Mouse (Mus musculus) kidney, embryonic 16.5 days (tissue): ENCODE data around the gene Nptn. TPM values are rescaled to one million over a fixed set of nuclear protein-coding genes. Genes with fewer than 3 reads are reported as not detected.

Experiments
- ATAC-seq: fragments of 200-750 bp; cut with Nextera tagmentation; 2 replicates; pipeline ENCODE4 v1.8.0; 2017; ENCODE audit warnings: moderate TSS enrichment; ENCODE audit not compliant: low FRiP score, low TSS enrichment
- H3K27ac ChIP-seq: fragments of 300-500 bp; sonication (generic); 2 replicates; pipeline ENCODE4 v1.5.1; 2014; ENCODE audit warnings: low read length
- H3K27me3 ChIP-seq: fragments of 300-500 bp; sonication (generic); 2 replicates; pipeline ENCODE4 v1.6.1; 2014; ENCODE audit warnings: low read length, control low read depth, mixed read lengths; ENCODE audit not compliant: insufficient read depth
- H3K36me3 ChIP-seq: fragments of 300-500 bp; sonication (generic); 2 replicates; pipeline ENCODE4 v1.6.1; 2014; ENCODE audit warnings: low read length, control low read depth, mixed read lengths; ENCODE audit not compliant: insufficient read depth
- H3K4me1 ChIP-seq: fragments of 300-500 bp; sonication (generic); 2 replicates; pipeline ENCODE4 v1.6.1; 2014; ENCODE audit warnings: low read length, control low read depth, mixed read lengths; ENCODE audit not compliant: insufficient read depth
- H3K4me2 ChIP-seq: fragments of 300-500 bp; sonication (generic); replicated peaks from 2 replicates; pipeline ENCODE4 v1.6.1; 2014; ENCODE audit warnings: low read depth, low read length
- H3K4me3 ChIP-seq: fragments of 300-500 bp; sonication (generic); 2 replicates; pipeline ENCODE4 v1.5.1; 2014; ENCODE audit warnings: mild to moderate bottlenecking, low read length
- H3K9ac ChIP-seq: fragments of 300-500 bp; sonication (generic); replicated peaks from 2 replicates; pipeline ENCODE4 v1.6.1; 2014; ENCODE audit warnings: low read length
- H3K9me3 ChIP-seq: fragments of 300-500 bp; sonication (generic); 2 replicates; pipeline ENCODE4 v1.6.1; 2016; ENCODE audit warnings: low read length, control low read depth
- WGBS: fragments of 180-500 bp; shearing (Covaris S2); extraction: QIAGEN DNeasy Blood & Tissue Kit; methylation state at CpG from one replicate; pipeline ENCODE4 v1.1.7; 2014; 5-methylcytosine and 5-hydroxymethylcytosine counted together
- polyA plus RNA-seq: library from polyadenylated mRNA; unstranded; fragments of >200 nt; fragmentation: Nextera tagmentation; extraction: Ambion mirVana; gene quantifications from 2 replicates; pipeline ENCODE4 v1.2.1, GENCODE M21; 2015

Gene Nptn
- polyA plus RNA-seq, 1 experiment from 2014 or later = 139 TPM

DNA sequence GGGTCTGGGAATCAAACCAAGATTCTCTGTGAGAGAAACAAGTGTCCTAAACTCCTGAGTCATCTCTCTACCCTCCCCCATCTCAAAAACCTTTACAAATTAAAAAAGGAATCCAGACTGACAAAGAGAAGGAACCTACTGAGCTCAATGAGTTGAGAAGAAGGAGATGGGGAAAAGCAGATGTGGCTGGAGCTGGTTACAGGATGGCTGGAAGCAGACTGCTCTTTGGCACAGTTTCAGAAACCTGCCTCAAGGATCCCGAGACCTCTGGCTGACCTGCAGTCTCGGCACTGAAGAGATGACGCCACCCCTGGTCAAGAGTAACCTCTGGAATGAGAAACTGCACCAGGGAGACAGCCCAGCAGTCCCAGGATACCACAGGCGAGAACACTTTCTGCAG is 90.4 kb downstream of the Nptn start:
- ATAC-seq = no peak

DNA sequence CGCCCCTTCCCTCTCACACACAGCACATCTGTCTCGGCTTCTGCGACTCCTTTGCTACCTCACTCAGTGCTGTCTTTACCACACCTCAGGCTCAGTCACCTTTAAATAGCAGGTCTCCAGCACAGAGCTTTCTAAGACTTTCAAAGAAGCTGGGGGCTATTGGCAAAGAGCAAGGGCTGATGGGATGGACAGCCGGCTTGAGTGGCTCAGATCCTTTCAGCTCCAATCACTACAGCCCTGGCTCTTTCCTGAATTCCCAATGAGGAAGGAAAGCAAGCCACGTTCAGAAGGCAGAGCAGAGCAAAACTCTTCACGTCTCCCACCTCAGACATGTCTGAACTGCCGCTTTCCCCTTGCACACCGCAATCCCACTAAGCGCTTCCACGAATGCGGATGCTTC is 92.7 kb downstream of the Nptn start:
- Histone ChIP-seq H3K27me3 (no peaks in the 10 kb centered on the region), H3K4me3 (no peak overlapping the region), H3K9ac (no peak overlapping the region), H3K9me3 (no peaks in the 10 kb centered on the region), H3K4me1 (peaks cover 4% of the 10 kb centered on the region; the same call in 1 of the 2 replicates), H3K27ac (no peak overlapping the region), H3K4me2 (no peak overlapping the region), H3K36me3 (no peaks in the 10 kb centered on the region)
- ATAC-seq = no peak
- 73% methylated on average over 11 of the region's 11 CpGs for WGBS

More for the DNA sequence above, 90.4 kb downstream of the Nptn start:
- no peak overlapping the region for H3K4me2 ChIP-seq
- no peak overlapping the region for H3K27ac ChIP-seq
- WGBS = 32% methylated on average over 4 of the region's 4 CpGs
- H3K27me3 ChIP-seq = no peaks in the 10 kb centered on the region
- H3K9me3 ChIP-seq = no peaks in the 10 kb centered on the region
- H3K9ac ChIP-seq = no peak overlapping the region
- peaks cover 4% of the 10 kb centered on the region; the same call in 1 of the 2 replicates for H3K4me1 ChIP-seq
- no peak overlapping the region for H3K4me3 ChIP-seq
- H3K36me3 ChIP-seq = no peaks in the 10 kb centered on the region

DNA sequence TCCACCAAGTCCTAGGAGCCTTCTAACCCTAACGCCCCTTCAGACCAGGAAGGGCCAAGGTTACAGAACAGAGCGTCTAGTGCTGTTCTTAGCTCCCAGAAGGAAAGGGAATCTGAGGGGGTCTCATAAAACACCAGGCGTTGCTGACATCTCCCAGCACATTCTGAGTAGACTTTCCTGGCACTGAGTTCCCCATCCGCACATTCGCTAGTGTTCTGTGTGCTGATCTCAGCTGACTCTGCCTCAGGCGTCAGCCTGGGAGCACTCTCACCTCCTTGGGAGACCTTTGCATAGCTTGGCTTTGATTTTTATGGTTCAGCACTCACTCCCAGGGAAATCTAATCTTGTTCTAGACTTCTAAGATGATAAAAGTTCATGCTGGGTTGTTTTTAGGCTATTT is 93.3 kb downstream of the Nptn start:
- Histone ChIP-seq H3K9ac (no peak overlapping the region), H3K36me3 (no peaks in the 10 kb centered on the region), H3K27me3 (no peaks in the 10 kb centered on the region), H3K27ac (no peak overlapping the region), H3K4me3 (no peak overlapping the region), H3K4me1 (peaks cover 4% of the 10 kb centered on the region; the same call in 1 of the 2 replicates), H3K9me3 (no peaks in the 10 kb centered on the region), H3K4me2 (no peak overlapping the region)
- WGBS = 17% methylated on average over 6 of the region's 6 CpGs
- no peak for ATAC-seq

DNA sequence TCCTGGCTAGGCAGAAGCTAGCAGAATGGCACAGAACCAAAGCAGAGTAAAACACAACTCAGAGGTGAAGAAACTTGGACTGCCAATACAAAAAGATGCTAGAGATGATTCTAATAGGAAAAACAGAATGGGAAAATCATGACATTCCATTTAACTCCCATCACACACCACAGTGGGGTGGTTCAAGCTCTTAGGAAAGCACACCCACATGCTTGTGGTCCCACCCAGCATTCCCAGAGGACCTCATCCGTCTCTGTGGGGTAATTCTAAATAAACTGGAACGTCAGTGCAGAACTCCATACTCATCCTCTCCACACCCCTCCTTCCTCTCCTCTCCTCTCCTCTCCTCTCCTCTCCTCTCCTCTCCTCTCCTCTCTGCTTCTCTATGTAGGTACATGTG is 99.4 kb downstream of the Nptn start:
- no peak for ATAC-seq
- WGBS = 57% methylated on average over 2 of the region's 2 CpGs
- no peak overlapping the region for H3K4me3 ChIP-seq

DNA sequence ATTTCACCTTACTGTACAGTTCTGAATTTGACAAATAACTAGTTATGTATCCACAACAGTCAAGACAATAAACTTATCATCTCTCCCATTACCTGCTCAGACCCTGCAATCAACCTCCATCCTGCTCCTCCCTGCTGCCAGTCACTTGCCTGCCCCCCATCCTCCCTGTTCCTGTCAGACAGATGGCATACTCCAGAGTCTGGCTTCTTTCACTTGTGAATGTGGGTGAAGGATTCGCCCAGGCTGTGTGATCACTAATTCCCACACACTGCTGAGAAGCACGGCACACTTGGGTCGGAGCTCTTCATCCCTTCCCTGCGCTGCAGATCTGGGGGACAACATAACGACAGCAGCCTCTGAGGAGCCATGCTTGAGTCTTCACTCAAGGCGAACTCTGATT is 100.1 kb downstream of the Nptn start:
- 68% methylated on average over 6 of the region's 6 CpGs for WGBS

More for the DNA sequence above, 99.4 kb downstream of the Nptn start:
- Histone ChIP-seq H3K4me1 (peaks cover 5% of the 10 kb centered on the region; the same call in 1 of the 2 replicates), H3K27ac (no peak overlapping the region), H3K27me3 (no peaks in the 10 kb centered on the region), H3K9ac (no peak overlapping the region), H3K36me3 (no peaks in the 10 kb centered on the region), H3K9me3 (no peaks in the 10 kb centered on the region), H3K4me2 (no peak overlapping the region)

DNA sequence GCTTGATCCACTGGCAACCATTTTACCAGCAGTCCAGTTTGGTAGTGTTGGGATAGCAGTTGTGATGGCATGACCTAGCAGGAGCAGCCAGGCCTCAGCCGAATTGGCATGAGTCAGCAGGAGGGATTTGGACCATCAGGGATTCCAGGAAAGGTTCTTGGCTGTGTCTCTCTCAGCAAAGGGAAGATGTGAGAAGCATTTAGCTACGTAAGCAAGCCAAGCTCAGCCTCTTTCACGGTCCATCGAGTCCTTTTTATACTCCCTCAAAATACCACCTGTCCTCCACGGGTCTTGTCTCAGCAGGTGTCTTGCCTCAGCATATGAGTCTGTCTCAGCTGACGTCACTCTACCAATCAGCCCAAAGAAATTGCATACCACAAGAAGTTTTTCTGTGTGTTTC is 101.3 kb downstream of the Nptn start:
- WGBS = 42% methylated on average over 6 of the region's 6 CpGs
- no peak for ATAC-seq
- H3K4me2 ChIP-seq = no peak overlapping the region
- no peaks in the 10 kb centered on the region for H3K27me3 ChIP-seq
- H3K36me3 ChIP-seq = no peaks in the 10 kb centered on the region
- H3K4me1 ChIP-seq = peaks cover 9% of the 10 kb centered on the region
- no peak overlapping the region for H3K4me3 ChIP-seq
- no peak overlapping the region; the same call in 1 of the 2 replicates for H3K27ac ChIP-seq
- no peaks in the 10 kb centered on the region for H3K9me3 ChIP-seq
- no peak overlapping the region for H3K9ac ChIP-seq

More for the DNA sequence above, 100.1 kb downstream of the Nptn start:
- peaks cover 7% of the 10 kb centered on the region for H3K4me1 ChIP-seq
- H3K36me3 ChIP-seq = no peaks in the 10 kb centered on the region
- H3K27me3 ChIP-seq = no peaks in the 10 kb centered on the region
- no peak overlapping the region for H3K9ac ChIP-seq
- H3K4me2 ChIP-seq = no peak overlapping the region
- no peak overlapping the region for H3K4me3 ChIP-seq
- no peak overlapping the region for H3K27ac ChIP-seq
- no peaks in the 10 kb centered on the region for H3K9me3 ChIP-seq
- ATAC-seq = no peak

DNA sequence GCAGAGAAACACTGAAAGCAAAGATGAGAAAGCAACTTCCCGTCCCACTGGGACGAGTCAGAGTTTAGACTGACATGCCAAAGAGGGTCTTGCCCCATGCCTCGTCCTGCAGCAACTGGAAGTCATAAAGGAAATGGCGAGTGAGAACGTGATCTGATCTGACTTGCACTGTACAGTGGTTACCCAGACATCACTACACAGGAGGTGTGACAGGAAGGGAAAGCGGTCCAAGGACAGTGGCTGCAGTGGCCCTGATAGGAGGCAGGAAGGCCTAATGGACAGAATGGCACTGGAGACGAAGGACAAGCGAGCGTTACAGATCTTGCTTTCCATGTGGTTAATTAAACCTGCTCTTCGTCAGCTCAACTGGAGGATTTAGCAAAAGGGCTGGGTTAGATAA is 103.2 kb downstream of the Nptn start:
- H3K27me3 ChIP-seq = no peaks in the 10 kb centered on the region
- H3K4me2 ChIP-seq = no peak overlapping the region
- WGBS = 76% methylated on average over 10 of the region's 10 CpGs
- no peak overlapping the region for H3K4me3 ChIP-seq
- no peak overlapping the region for H3K27ac ChIP-seq
- peaks cover 9% of the 10 kb centered on the region for H3K4me1 ChIP-seq
- ATAC-seq = no peak
- H3K9me3 ChIP-seq = no peaks in the 10 kb centered on the region
- no peak overlapping the region for H3K9ac ChIP-seq
- H3K36me3 ChIP-seq = no peaks in the 10 kb centered on the region

DNA sequence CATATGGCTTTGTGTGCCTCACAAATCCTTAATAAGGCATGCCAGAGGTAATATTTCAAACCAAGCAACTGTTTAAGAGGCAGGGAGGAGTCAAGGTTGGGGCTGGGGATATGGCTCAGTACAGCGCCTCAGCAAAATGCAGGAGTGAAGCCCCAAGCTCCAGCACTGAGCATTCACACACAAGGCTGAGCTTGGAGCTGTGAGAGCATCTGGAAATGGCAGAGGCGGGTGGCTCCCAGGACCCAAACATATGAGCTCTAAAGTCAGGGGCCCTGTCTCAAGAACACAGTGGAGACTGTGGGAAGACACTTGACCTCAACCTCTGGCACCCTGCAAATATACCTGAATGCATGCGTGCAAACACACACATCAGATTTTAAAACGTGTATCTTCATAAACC is 106.0 kb downstream of the Nptn start:
- no peak overlapping the region for H3K4me3 ChIP-seq
- H3K27me3 ChIP-seq = no peaks in the 10 kb centered on the region
- no peak for ATAC-seq
- no peaks in the 10 kb centered on the region for H3K9me3 ChIP-seq
- WGBS = 60% methylated on average over 4 of the region's 4 CpGs
- no peak overlapping the region for H3K4me2 ChIP-seq
- H3K4me1 ChIP-seq = peaks cover 5% of the 10 kb centered on the region
- no peak overlapping the region for H3K9ac ChIP-seq
- H3K27ac ChIP-seq = no peak overlapping the region
- no peaks in the 10 kb centered on the region for H3K36me3 ChIP-seq

DNA sequence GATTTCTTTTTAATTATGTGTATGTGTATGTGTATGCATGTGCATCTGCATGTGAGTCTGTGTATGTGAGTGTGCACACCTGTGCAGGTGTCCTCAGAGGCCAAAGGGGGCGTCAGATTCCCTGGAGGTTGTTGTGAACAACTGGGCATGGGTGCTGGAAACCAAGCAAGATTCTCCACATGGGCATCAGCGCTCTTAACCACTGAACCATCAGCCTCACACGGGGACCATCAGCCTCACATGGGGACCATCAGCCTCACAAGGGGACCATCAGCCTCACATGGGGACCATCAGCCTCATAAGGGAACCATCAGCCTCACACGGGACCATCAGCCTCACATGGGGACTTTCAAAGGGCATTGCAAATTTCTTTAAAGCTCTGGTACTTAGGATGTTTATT is 108.7 kb downstream of the Nptn start:
- Histone ChIP-seq H3K9me3 (no peaks in the 10 kb centered on the region), H3K4me2 (no peak overlapping the region), H3K4me3 (no peak overlapping the region), H3K27ac (no peak overlapping the region), H3K9ac (no peak overlapping the region), H3K36me3 (no peaks in the 10 kb centered on the region), H3K27me3 (no peaks in the 10 kb centered on the region), H3K4me1 (peaks cover 4% of the 10 kb centered on the region)
- no peak for ATAC-seq
- 85% methylated on average over 4 of the region's 4 CpGs for WGBS

DNA sequence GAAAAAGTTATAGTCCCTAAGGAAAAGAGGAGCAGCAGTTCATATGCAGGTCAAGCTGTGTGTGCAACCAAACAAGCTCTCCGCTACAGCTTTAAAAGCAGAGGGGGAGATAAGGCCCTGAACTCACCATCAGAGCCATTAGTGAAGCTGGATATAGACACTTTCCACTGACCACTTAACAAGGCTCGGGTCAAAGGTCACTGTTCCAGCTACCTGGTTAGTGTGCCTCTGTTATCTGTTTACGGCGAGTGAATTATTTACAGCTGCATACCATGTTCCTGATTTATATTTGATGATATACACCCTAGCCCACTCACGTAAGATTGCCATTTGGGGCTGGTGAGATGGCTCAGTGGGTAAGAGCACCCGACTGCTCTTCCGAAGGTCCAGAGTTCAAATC is 109.4 kb downstream of the Nptn start:
- H3K9me3 ChIP-seq = no peaks in the 10 kb centered on the region
- H3K9ac ChIP-seq = no peak overlapping the region
- peaks cover 4% of the 10 kb centered on the region for H3K4me1 ChIP-seq
- H3K27ac ChIP-seq = no peak overlapping the region
- no peak overlapping the region for H3K4me2 ChIP-seq
- H3K36me3 ChIP-seq = no peaks in the 10 kb centered on the region
- no peak for ATAC-seq
- WGBS = 76% methylated on average over 7 of the region's 7 CpGs
- H3K27me3 ChIP-seq = no peaks in the 10 kb centered on the region
- no peak overlapping the region for H3K4me3 ChIP-seq
